Mouse (Mus musculus) megakaryocyte, embryonic 14.5 days (primary cell): Measurements from ENCODE around the gene Tmem164.

Source experiments
- FLI1 ChIP-seq: IDR thresholded peaks from 2 replicates; pipeline ENCODE4 v1.6.1; 2012; ENCODE audit warnings: low read length, inconsistent platforms, mixed read lengths
- GATA1 ChIP-seq: IDR thresholded peaks from 3 replicates; pipeline ENCODE4 v1.6.1; 2012; ENCODE audit warnings: mixed read lengths, low read length, inconsistent platforms, borderline replicate concordance

DNA sequence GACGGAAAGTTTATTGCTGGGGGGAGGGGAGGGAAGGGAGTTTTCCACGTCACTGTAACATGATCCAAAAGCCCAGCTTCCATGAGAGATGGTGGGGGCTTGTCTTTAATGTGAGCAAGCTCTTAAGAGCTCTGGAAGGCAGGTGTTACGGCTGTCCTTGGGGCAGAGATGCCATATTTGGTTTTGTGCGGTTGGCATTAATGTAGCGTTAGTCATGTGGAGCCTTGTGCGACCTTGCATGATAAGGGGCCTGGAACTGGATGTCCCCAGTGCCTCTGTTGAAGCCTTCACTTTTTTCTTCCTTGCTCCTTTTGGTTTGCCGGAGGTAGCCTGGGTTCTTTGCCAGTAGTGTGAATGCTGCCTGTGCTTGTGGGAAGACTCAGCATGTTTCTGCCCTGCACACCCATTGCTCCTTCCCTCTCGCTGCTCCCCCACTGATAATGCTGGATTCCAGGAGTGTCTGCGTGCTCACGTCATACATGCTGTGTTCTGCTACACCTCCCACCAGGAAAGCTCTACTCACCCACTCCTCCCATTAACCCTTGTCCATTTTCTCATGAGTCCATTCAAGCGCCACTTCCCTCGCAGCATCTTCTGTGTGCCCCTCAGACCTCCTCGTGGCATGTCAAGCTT, 152.1 kb downstream of the Tmem164 start:
- TF ChIP-seq FLI1 (no peak), GATA1 (no peak)
